Mouse (Mus musculus): Measurements from ENCODE around the gene Wdr47. TPM values are rescaled to one million over a fixed set of nuclear protein-coding genes. Genes with fewer than 3 reads are reported as not detected.
"Not testable (repeated sequence)": the region's sequence is repeated elsewhere in the genome, so short reads cannot be mapped to it uniquely, and the experiment has no call there.

Gene Wdr47
- polyA plus RNA-seq, 1 experiment from 2014 or later = 17.2 TPM

- no peaks in the 10 kb centered on the region for H3K36me3 ChIP-seq (replicated peaks; ENCODE audit: control insufficient read depth, insufficient read depth, low read depth, low read length)
- ATAC-seq (replicated peaks; ENCODE audit: insufficient number of reproducible peaks, low FRiP score, low TSS enrichment, low read depth) = no peak
- WGBS = 69% methylated on average over 7 of the region's 7 CpGs
- H3K27me3 ChIP-seq (ENCODE audit: control insufficient read depth, insufficient read depth, low read length) = no peaks in the 10 kb centered on the region
- H3K4me3 ChIP-seq (ENCODE audit: low read depth, low read length) = no peak overlapping the region
- no peak for DNase-seq (ENCODE audit: low spot score)
- H3K4me1 ChIP-seq (ENCODE audit: control insufficient read depth, insufficient read depth, low read length) = no peaks in the 10 kb centered on the region
- H3K4me2 ChIP-seq (ENCODE audit: low read depth, low read length) = no peak overlapping the region
- H3K9me3 ChIP-seq (replicated peaks; ENCODE audit: control insufficient read depth, low read length) = no peaks in the 10 kb centered on the region
- H3K27ac ChIP-seq (replicated peaks; ENCODE audit: low read depth, low read length) = no peak overlapping the region
- H3K9ac ChIP-seq (replicated peaks; ENCODE audit: low read length) = no peak overlapping the region
Measured at GRCm38 (mm10) chr3:108646036-108646435, 55.0 kb downstream of the Wdr47 start.

GRCm38 (mm10) chr3:108647681-108648080 is 56.6 kb downstream of the Wdr47 start:
- not testable (repeated sequence) for ATAC-seq (replicated peaks; ENCODE audit: insufficient number of reproducible peaks, low FRiP score, low TSS enrichment, low read depth); H3K27me3 ChIP-seq (ENCODE audit: control insufficient read depth, insufficient read depth, low read length); H3K9ac ChIP-seq (replicated peaks; ENCODE audit: low read length); H3K36me3 ChIP-seq (replicated peaks; ENCODE audit: control insufficient read depth, insufficient read depth, low read depth, low read length); H3K4me3 ChIP-seq (ENCODE audit: low read depth, low read length); H3K4me1 ChIP-seq (ENCODE audit: control insufficient read depth, insufficient read depth, low read length); H3K4me2 ChIP-seq (ENCODE audit: low read depth, low read length); H3K27ac ChIP-seq (replicated peaks; ENCODE audit: low read depth, low read length); H3K9me3 ChIP-seq (replicated peaks; ENCODE audit: control insufficient read depth, low read length); DNase-seq (ENCODE audit: low spot score)
- 33% methylated on average over 5 of the region's 5 CpGs for WGBS

GRCm38 (mm10) chr3:108652866-108653642 is 62.0 kb downstream of the Wdr47 start:
- WGBS = 27% methylated on average over 9 of the region's 9 CpGs
- 0 out of 2 replicates have a peak, but pooled peaks cover 3% of the 10 kb centered on the region for H3K4me1 ChIP-seq (ENCODE audit: control insufficient read depth, insufficient read depth, low read length)
- no peak for ATAC-seq (replicated peaks; ENCODE audit: insufficient number of reproducible peaks, low FRiP score, low TSS enrichment, low read depth)
- no peak overlapping the region for H3K9ac ChIP-seq (replicated peaks; ENCODE audit: low read length)
- no peaks in the 10 kb centered on the region for H3K9me3 ChIP-seq (replicated peaks; ENCODE audit: control insufficient read depth, low read length)
- H3K4me3 ChIP-seq (ENCODE audit: low read depth, low read length) = no peak overlapping the region
- no peak overlapping the region for H3K27ac ChIP-seq (replicated peaks; ENCODE audit: low read depth, low read length)
- DNase-seq (ENCODE audit: low spot score) = peak; percentile 23
- no peak overlapping the region; the same call in 1 of the 2 replicates for H3K4me2 ChIP-seq (ENCODE audit: low read depth, low read length)
- no peaks in the 10 kb centered on the region for H3K36me3 ChIP-seq (replicated peaks; ENCODE audit: control insufficient read depth, insufficient read depth, low read depth, low read length)
- H3K27me3 ChIP-seq (ENCODE audit: control insufficient read depth, insufficient read depth, low read length) = no peaks in the 10 kb centered on the region

- H3K27me3 ChIP-seq (ENCODE audit: control insufficient read depth, insufficient read depth, low read length) = no peaks in the 10 kb centered on the region
- no peaks in the 10 kb centered on the region for H3K9me3 ChIP-seq (replicated peaks; ENCODE audit: control insufficient read depth, low read length)
- under 1% methylated on average over 56 of the region's 57 CpGs for WGBS
- H3K4me2 ChIP-seq (ENCODE audit: low read depth, low read length) = peak within 1 kb of the TSS; percentile 36
- H3K4me1 ChIP-seq (ENCODE audit: control insufficient read depth, insufficient read depth, low read length) = 0 out of 2 replicates have a peak, but pooled peaks cover 3% of the 10 kb centered on the region
- H3K36me3 ChIP-seq (replicated peaks; ENCODE audit: control insufficient read depth, insufficient read depth, low read depth, low read length) = no peaks in the 10 kb centered on the region; the same call in 1 of the 2 replicates
- peak within 1 kb of the TSS; percentile 95 for H3K9ac ChIP-seq (replicated peaks; ENCODE audit: low read length)
- peak within 1 kb of the TSS; percentile 59; the same call in 1 of the 2 replicates for H3K27ac ChIP-seq (replicated peaks; ENCODE audit: low read depth, low read length)
- DNase-seq (ENCODE audit: low spot score) (peak; percentile 94), ATAC-seq (replicated peaks; ENCODE audit: insufficient number of reproducible peaks, low FRiP score, low TSS enrichment, low read depth) (peak; percentile 94)
- H3K4me3 ChIP-seq (ENCODE audit: low read depth, low read length) = peak within 1 kb of the TSS; percentile 79
Measured at GRCm38 (mm10) chr3:108653710-108654379, 62.8 kb downstream of the Wdr47 start, which contains the start of gene Clcc1. Clcc1 (plus strand) TSS chr3:108653913.

- H3K4me3 ChIP-seq (ENCODE audit: low read depth, low read length) = peak overlapping the region; percentile 79
- ATAC-seq (replicated peaks; ENCODE audit: insufficient number of reproducible peaks, low FRiP score, low TSS enrichment, low read depth) = no peak
- H3K4me2 ChIP-seq (ENCODE audit: low read depth, low read length) = peak overlapping the region; percentile 36
- WGBS = 27% methylated on average over 14 of the region's 14 CpGs
- H3K9me3 ChIP-seq (replicated peaks; ENCODE audit: control insufficient read depth, low read length) = no peaks in the 10 kb centered on the region
- DNase-seq (ENCODE audit: low spot score) = peak; percentile 41
- H3K9ac ChIP-seq (replicated peaks; ENCODE audit: low read length) = peak overlapping the region; percentile 95
- H3K4me1 ChIP-seq (ENCODE audit: control insufficient read depth, insufficient read depth, low read length) = 0 out of 2 replicates have a peak, but pooled peaks cover 3% of the 10 kb centered on the region
- no peak overlapping the region for H3K27ac ChIP-seq (replicated peaks; ENCODE audit: low read depth, low read length)
- no peaks in the 10 kb centered on the region for H3K27me3 ChIP-seq (ENCODE audit: control insufficient read depth, insufficient read depth, low read length)
- no peaks in the 10 kb centered on the region; the same call in 1 of the 2 replicates for H3K36me3 ChIP-seq (replicated peaks; ENCODE audit: control insufficient read depth, insufficient read depth, low read depth, low read length)
Measured at GRCm38 (mm10) chr3:108654566-108654965, 63.5 kb downstream of the Wdr47 start.

- Histone ChIP-seq H3K4me2 (ENCODE audit: low read depth, low read length) (no peak overlapping the region), H3K27ac (replicated peaks; ENCODE audit: low read depth, low read length) (no peak overlapping the region)
Measured at GRCm38 (mm10) chr3:108655486-108655885, 64.4 kb downstream of the Wdr47 start.

GRCm38 (mm10) chr3:108658612-108659011 is 67.5 kb downstream of the Wdr47 start:
- no peak overlapping the region for H3K4me3 ChIP-seq (ENCODE audit: low read depth, low read length)
- ATAC-seq (replicated peaks; ENCODE audit: insufficient number of reproducible peaks, low FRiP score, low TSS enrichment, low read depth) (no peak), DNase-seq (ENCODE audit: low spot score) (no peak)
- 0 out of 2 replicates have a peak, but pooled peaks cover 3% of the 10 kb centered on the region for H3K4me1 ChIP-seq (ENCODE audit: control insufficient read depth, insufficient read depth, low read length)
- H3K4me2 ChIP-seq (ENCODE audit: low read depth, low read length) = no peak overlapping the region
- 91% methylated on average over 9 of the region's 9 CpGs for WGBS
- H3K9me3 ChIP-seq (replicated peaks; ENCODE audit: control insufficient read depth, low read length) = no peaks in the 10 kb centered on the region
- H3K9ac ChIP-seq (replicated peaks; ENCODE audit: low read length) = no peak overlapping the region
- peaks cover 7% of the 10 kb centered on the region for H3K36me3 ChIP-seq (replicated peaks; ENCODE audit: control insufficient read depth, insufficient read depth, low read depth, low read length)
- H3K27me3 ChIP-seq (ENCODE audit: control insufficient read depth, insufficient read depth, low read length) = no peaks in the 10 kb centered on the region
- no peak overlapping the region for H3K27ac ChIP-seq (replicated peaks; ENCODE audit: low read depth, low read length)

More at GRCm38 (mm10) chr3:108655486-108655885, 64.4 kb downstream of the Wdr47 start:
- DNase-seq (ENCODE audit: low spot score) = no peak
- WGBS = 85% methylated on average over 7 of the region's 7 CpGs
- 0 out of 2 replicates have a peak, but pooled peaks cover 3% of the 10 kb centered on the region for H3K4me1 ChIP-seq (ENCODE audit: control insufficient read depth, insufficient read depth, low read length)
- H3K27me3 ChIP-seq (ENCODE audit: control insufficient read depth, insufficient read depth, low read length) = no peaks in the 10 kb centered on the region
- H3K36me3 ChIP-seq (replicated peaks; ENCODE audit: control insufficient read depth, insufficient read depth, low read depth, low read length) = no peaks in the 10 kb centered on the region; the same call in 1 of the 2 replicates
- H3K9me3 ChIP-seq (replicated peaks; ENCODE audit: control insufficient read depth, low read length) = no peaks in the 10 kb centered on the region
- no peak overlapping the region for H3K9ac ChIP-seq (replicated peaks; ENCODE audit: low read length)
- H3K4me3 ChIP-seq (ENCODE audit: low read depth, low read length) = no peak overlapping the region
- ATAC-seq (replicated peaks; ENCODE audit: insufficient number of reproducible peaks, low FRiP score, low TSS enrichment, low read depth) = no peak

GRCm38 (mm10) chr3:108660941-108661340 is 69.9 kb downstream of the Wdr47 start:
- peaks cover 11% of the 10 kb centered on the region for H3K36me3 ChIP-seq (replicated peaks; ENCODE audit: control insufficient read depth, insufficient read depth, low read depth, low read length)
- WGBS = 81% methylated on average over 1 of the region's 1 CpGs
- no peak for ATAC-seq (replicated peaks; ENCODE audit: insufficient number of reproducible peaks, low FRiP score, low TSS enrichment, low read depth)
- DNase-seq (ENCODE audit: low spot score) = peak; percentile 7
- no peaks in the 10 kb centered on the region for H3K9me3 ChIP-seq (replicated peaks; ENCODE audit: control insufficient read depth, low read length)
- no peaks in the 10 kb centered on the region for H3K4me1 ChIP-seq (ENCODE audit: control insufficient read depth, insufficient read depth, low read length)
- H3K27me3 ChIP-seq (ENCODE audit: control insufficient read depth, insufficient read depth, low read length) = no peaks in the 10 kb centered on the region
- H3K4me2 ChIP-seq (ENCODE audit: low read depth, low read length) = no peak overlapping the region
- H3K4me3 ChIP-seq (ENCODE audit: low read depth, low read length) = no peak overlapping the region
- no peak overlapping the region for H3K9ac ChIP-seq (replicated peaks; ENCODE audit: low read length)
- H3K27ac ChIP-seq (replicated peaks; ENCODE audit: low read depth, low read length) = no peak overlapping the region

All from embryonic facial prominence, embryonic 11.5 days (tissue).